Mouse (Mus musculus): Measurements from ENCODE around the gene Atg4c.

DNA sequence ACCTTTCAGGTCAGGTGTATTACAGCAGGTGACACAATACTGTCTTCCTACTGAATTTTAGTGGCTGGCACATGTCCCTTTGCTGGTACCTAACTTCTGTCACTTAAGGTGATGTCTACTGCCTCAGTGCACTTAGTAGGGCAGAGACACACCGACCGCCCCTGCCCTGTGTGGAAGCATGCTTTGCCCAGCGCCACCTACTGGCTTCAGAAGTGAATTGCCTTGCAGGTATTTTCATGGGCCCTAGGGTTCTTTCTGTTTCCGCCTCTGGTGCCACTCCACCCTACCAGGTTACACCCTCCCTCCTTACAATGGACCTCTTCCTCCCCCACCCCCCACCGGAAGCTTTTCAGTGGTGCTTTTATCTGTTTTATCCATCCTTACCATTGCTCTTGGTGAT, 47.9 kb downstream of the Atg4c start:
- no peak for TF ChIP-seq CTCF (IDR thresholded peaks at IDR 0.05; ENCODE audit: low read depth)
- TF ChIP-seq EP300 (IDR thresholded peaks at IDR 0.05; ENCODE audit: low read depth), result no peak
